Mouse (Mus musculus): ENCODE measurements at regions not wholly inside any gene's neighbourhood (a gene's known extent, or its start where the extent isn't known, plus 50 kb on each side); places are given as distances from the start of the nearest gene placed in this dataset.

GRCm38 (mm10) chr15:51203351-51203750 is 2681.4 kb upstream of the Gm7489 start:
- no peak overlapping the region for H3K9ac ChIP-seq (ENCODE audit: low read length)
- no peak for ATAC-seq (ENCODE audit: insufficient read depth, low FRiP score, low TSS enrichment)
- no peak overlapping the region for H3K4me2 ChIP-seq (ENCODE audit: low read depth)

GRCm38 (mm10) chr15:51206050-51206449 is 2678.7 kb upstream of the Gm7489 start:
- H3K9me3 ChIP-seq (ENCODE audit: control insufficient read depth, low read length), result no peaks in the 10 kb centered on the region
- H3K27ac ChIP-seq (ENCODE audit: low read depth, low read length), result no peak overlapping the region
- H3K4me1 ChIP-seq (ENCODE audit: control insufficient read depth, insufficient read depth, low read length), result no peaks in the 10 kb centered on the region
- no peak overlapping the region for H3K4me3 ChIP-seq (ENCODE audit: low read depth, low read length)
- ATAC-seq (ENCODE audit: insufficient read depth, low FRiP score, low TSS enrichment) (no peak), DNase-seq (ENCODE audit: low spot score) (no peak)
- no peaks in the 10 kb centered on the region for H3K27me3 ChIP-seq (ENCODE audit: control insufficient read depth, insufficient read depth, low read length)
- no peak overlapping the region for H3K9ac ChIP-seq (ENCODE audit: low read length)
- H3K36me3 ChIP-seq (ENCODE audit: control insufficient read depth, insufficient read depth, low read length), result no peaks in the 10 kb centered on the region
- 63% methylated on average over 3 of the region's 3 CpGs for WGBS
- no peak overlapping the region for H3K4me2 ChIP-seq (ENCODE audit: low read depth)

More at GRCm38 (mm10) chr15:51203351-51203750, 2681.4 kb upstream of the Gm7489 start:
- no peak overlapping the region for H3K4me3 ChIP-seq (ENCODE audit: low read depth, low read length)
- H3K9me3 ChIP-seq (ENCODE audit: control insufficient read depth, low read length), result no peaks in the 10 kb centered on the region
- H3K27me3 ChIP-seq (ENCODE audit: control insufficient read depth, insufficient read depth, low read length), result no peaks in the 10 kb centered on the region
- no peaks in the 10 kb centered on the region for H3K4me1 ChIP-seq (ENCODE audit: control insufficient read depth, insufficient read depth, low read length)
- 86% methylated on average over 2 of the region's 2 CpGs for WGBS
- H3K27ac ChIP-seq (ENCODE audit: low read depth, low read length), result no peak overlapping the region
- no peak for DNase-seq (ENCODE audit: low spot score)
- no peaks in the 10 kb centered on the region for H3K36me3 ChIP-seq (ENCODE audit: control insufficient read depth, insufficient read depth, low read length)

GRCm38 (mm10) chr15:51206773-51207172 is 2677.9 kb upstream of the Gm7489 start:
- ATAC-seq (ENCODE audit: insufficient read depth, low FRiP score, low TSS enrichment) (no peak), DNase-seq (ENCODE audit: low spot score) (no peak)
- no peaks in the 10 kb centered on the region for H3K9me3 ChIP-seq (ENCODE audit: control insufficient read depth, low read length)
- WGBS, result 82% methylated on average over 2 of the region's 2 CpGs
- H3K36me3 ChIP-seq (ENCODE audit: control insufficient read depth, insufficient read depth, low read length), result no peaks in the 10 kb centered on the region
- no peak overlapping the region for H3K4me3 ChIP-seq (ENCODE audit: low read depth, low read length)
- H3K4me2 ChIP-seq (ENCODE audit: low read depth), result no peak overlapping the region
- H3K9ac ChIP-seq (ENCODE audit: low read length), result no peak overlapping the region
- no peak overlapping the region for H3K27ac ChIP-seq (ENCODE audit: low read depth, low read length)
- no peaks in the 10 kb centered on the region for H3K27me3 ChIP-seq (ENCODE audit: control insufficient read depth, insufficient read depth, low read length)
- no peaks in the 10 kb centered on the region for H3K4me1 ChIP-seq (ENCODE audit: control insufficient read depth, insufficient read depth, low read length)

DNA sequence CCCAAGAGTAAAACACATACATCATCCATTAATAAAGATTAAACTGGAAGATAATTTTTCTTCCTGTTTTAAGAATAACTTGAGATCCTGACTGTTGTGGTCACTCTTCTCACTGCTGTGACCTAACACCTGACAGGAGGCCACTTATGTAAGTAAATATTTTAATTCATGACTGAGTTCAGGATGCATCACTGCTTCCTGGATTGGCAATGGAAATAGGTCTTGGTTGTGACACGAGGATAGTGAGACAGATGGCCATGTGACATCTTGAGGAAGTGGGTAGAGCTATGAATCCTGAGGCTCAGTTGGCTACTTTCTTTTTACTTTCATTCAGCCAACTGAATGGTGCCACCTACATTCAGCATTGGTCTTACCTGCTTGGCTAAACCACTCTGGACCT is 2649.8 kb upstream of the Gm7489 start:
- no peak overlapping the region for H3K9ac ChIP-seq (ENCODE audit: low read length)
- no peak overlapping the region for H3K4me2 ChIP-seq (ENCODE audit: low read depth)
- H3K27me3 ChIP-seq (ENCODE audit: control insufficient read depth, insufficient read depth, low read length), result no peaks in the 10 kb centered on the region
- no peaks in the 10 kb centered on the region for H3K9me3 ChIP-seq (ENCODE audit: control insufficient read depth, low read length)
- no peaks in the 10 kb centered on the region for H3K4me1 ChIP-seq (ENCODE audit: control insufficient read depth, insufficient read depth, low read length)
- WGBS, result 83% methylated on average over 1 of the region's 1 CpGs
- H3K27ac ChIP-seq (ENCODE audit: low read depth, low read length), result no peak overlapping the region
- ATAC-seq (ENCODE audit: insufficient read depth, low FRiP score, low TSS enrichment) (no peak), DNase-seq (ENCODE audit: low spot score) (no peak)
- no peak overlapping the region for H3K4me3 ChIP-seq (ENCODE audit: low read depth, low read length)
- no peaks in the 10 kb centered on the region for H3K36me3 ChIP-seq (ENCODE audit: control insufficient read depth, insufficient read depth, low read length)

GRCm38 (mm10) chr15:51244596-51244995 is 2640.1 kb upstream of the Gm7489 start:
- WGBS, result 95% methylated on average over 2 of the region's 2 CpGs
- Histone ChIP-seq H3K27ac (ENCODE audit: low read depth, low read length) (no peak overlapping the region), H3K4me3 (ENCODE audit: low read depth, low read length) (no peak overlapping the region), H3K36me3 (ENCODE audit: control insufficient read depth, insufficient read depth, low read length) (no peaks in the 10 kb centered on the region), H3K4me1 (ENCODE audit: control insufficient read depth, insufficient read depth, low read length) (no peaks in the 10 kb centered on the region), H3K9me3 (ENCODE audit: control insufficient read depth, low read length) (no peaks in the 10 kb centered on the region), H3K9ac (ENCODE audit: low read length) (no peak overlapping the region), H3K27me3 (ENCODE audit: control insufficient read depth, insufficient read depth, low read length) (no peaks in the 10 kb centered on the region), H3K4me2 (ENCODE audit: low read depth) (no peak overlapping the region)
- ATAC-seq (ENCODE audit: insufficient read depth, low FRiP score, low TSS enrichment), result no peak
- DNase-seq (ENCODE audit: low spot score), result no peak

DNA sequence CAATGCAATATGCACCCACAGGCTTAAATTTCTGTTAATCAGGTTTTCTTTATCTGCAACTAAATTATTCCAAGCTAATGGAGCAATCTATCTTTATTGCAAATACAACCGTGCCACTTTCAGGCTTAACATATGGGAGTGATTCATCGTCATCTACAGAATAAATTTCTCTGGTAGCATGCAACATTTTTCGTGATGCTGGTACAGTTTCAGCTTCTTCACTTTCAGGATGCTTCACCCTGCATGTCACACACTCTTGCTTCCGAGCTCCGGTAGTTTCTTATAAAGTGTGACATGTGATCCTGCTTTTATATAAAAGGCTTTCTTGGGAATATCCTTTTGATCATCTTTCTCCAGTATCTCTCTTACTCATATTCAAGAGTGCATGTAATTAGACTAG is 2637.4 kb upstream of the Gm7489 start:
- ATAC-seq (ENCODE audit: insufficient read depth, low FRiP score, low TSS enrichment), result no peak

GRCm38 (mm10) chr15:51248034-51248788 is 2636.5 kb upstream of the Gm7489 start:
- WGBS, result 77% methylated on average over 8 of the region's 8 CpGs
- no peaks in the 10 kb centered on the region for H3K36me3 ChIP-seq (ENCODE audit: control insufficient read depth, insufficient read depth, low read length)

More for the DNA sequence above, 2637.4 kb upstream of the Gm7489 start:
- no peaks in the 10 kb centered on the region for H3K36me3 ChIP-seq (ENCODE audit: control insufficient read depth, insufficient read depth, low read length)
- no peak for DNase-seq (ENCODE audit: low spot score)
- H3K4me2 ChIP-seq (ENCODE audit: low read depth), result no peak overlapping the region
- 85% methylated on average over 5 of the region's 5 CpGs for WGBS
- no peaks in the 10 kb centered on the region for H3K9me3 ChIP-seq (ENCODE audit: control insufficient read depth, low read length)
- H3K4me3 ChIP-seq (ENCODE audit: low read depth, low read length), result no peak overlapping the region
- H3K4me1 ChIP-seq (ENCODE audit: control insufficient read depth, insufficient read depth, low read length), result no peaks in the 10 kb centered on the region
- H3K27me3 ChIP-seq (ENCODE audit: control insufficient read depth, insufficient read depth, low read length), result no peaks in the 10 kb centered on the region
- H3K9ac ChIP-seq (ENCODE audit: low read length), result no peak overlapping the region
- no peak overlapping the region for H3K27ac ChIP-seq (ENCODE audit: low read depth, low read length)

DNA sequence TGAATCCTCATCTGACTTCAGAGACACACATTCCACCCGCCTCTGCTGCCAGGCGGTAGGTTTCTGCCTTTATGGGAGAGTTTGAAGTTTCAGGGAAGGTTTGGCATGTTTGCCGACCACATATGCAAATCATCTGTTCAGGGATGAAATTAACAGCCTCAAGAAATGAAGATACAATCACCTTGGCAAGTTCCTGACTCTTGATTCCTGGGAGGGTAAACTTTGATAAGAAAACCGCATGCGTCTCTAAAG is 2636.0 kb upstream of the Gm7489 start:
- ATAC-seq (ENCODE audit: insufficient read depth, low FRiP score, low TSS enrichment) (no peak), DNase-seq (ENCODE audit: low spot score) (no peak)
- Histone ChIP-seq H3K9ac (ENCODE audit: low read length) (no peak overlapping the region), H3K4me2 (ENCODE audit: low read depth) (no peak overlapping the region), H3K27me3 (ENCODE audit: control insufficient read depth, insufficient read depth, low read length) (no peaks in the 10 kb centered on the region), H3K27ac (ENCODE audit: low read depth, low read length) (no peak overlapping the region), H3K4me1 (ENCODE audit: control insufficient read depth, insufficient read depth, low read length) (no peaks in the 10 kb centered on the region), H3K36me3 (ENCODE audit: control insufficient read depth, insufficient read depth, low read length) (no peaks in the 10 kb centered on the region), H3K4me3 (ENCODE audit: low read depth, low read length) (no peak overlapping the region), H3K9me3 (ENCODE audit: control insufficient read depth, low read length) (no peaks in the 10 kb centered on the region)
- WGBS, result 93% methylated on average over 5 of the region's 5 CpGs

More at GRCm38 (mm10) chr15:51248034-51248788, 2636.5 kb upstream of the Gm7489 start:
- Histone ChIP-seq H3K9ac (ENCODE audit: low read length) (no peak overlapping the region), H3K9me3 (ENCODE audit: control insufficient read depth, low read length) (no peaks in the 10 kb centered on the region), H3K27ac (ENCODE audit: low read depth, low read length) (no peak overlapping the region), H3K4me2 (ENCODE audit: low read depth) (no peak overlapping the region), H3K4me3 (ENCODE audit: low read depth, low read length) (no peak overlapping the region), H3K4me1 (ENCODE audit: control insufficient read depth, insufficient read depth, low read length) (no peaks in the 10 kb centered on the region), H3K27me3 (ENCODE audit: control insufficient read depth, insufficient read depth, low read length) (no peaks in the 10 kb centered on the region)
- no peak for ATAC-seq (ENCODE audit: insufficient read depth, low FRiP score, low TSS enrichment)
- no peak for DNase-seq (ENCODE audit: low spot score)

- WGBS, result 90% methylated on average over 1 of the region's 1 CpGs
- ATAC-seq (ENCODE audit: insufficient read depth, low FRiP score, low TSS enrichment) (no peak), DNase-seq (ENCODE audit: low spot score) (no peak)
- Histone ChIP-seq H3K27me3 (ENCODE audit: control insufficient read depth, insufficient read depth, low read length) (no peaks in the 10 kb centered on the region), H3K36me3 (ENCODE audit: control insufficient read depth, insufficient read depth, low read length) (no peaks in the 10 kb centered on the region), H3K9ac (ENCODE audit: low read length) (no peak overlapping the region), H3K4me1 (ENCODE audit: control insufficient read depth, insufficient read depth, low read length) (no peaks in the 10 kb centered on the region), H3K9me3 (ENCODE audit: control insufficient read depth, low read length) (no peaks in the 10 kb centered on the region), H3K27ac (ENCODE audit: low read depth, low read length) (no peak overlapping the region), H3K4me2 (ENCODE audit: low read depth) (no peak overlapping the region), H3K4me3 (ENCODE audit: low read depth, low read length) (no peak overlapping the region)
Observed at GRCm38 (mm10) chr15:51254143-51254542, 2630.6 kb upstream of the Gm7489 start.

Measured in neural tube, embryonic 11.5 days (tissue).